11 mouse cellular contexts compared by ENCODE assay signal in the genomic region with DNA sequence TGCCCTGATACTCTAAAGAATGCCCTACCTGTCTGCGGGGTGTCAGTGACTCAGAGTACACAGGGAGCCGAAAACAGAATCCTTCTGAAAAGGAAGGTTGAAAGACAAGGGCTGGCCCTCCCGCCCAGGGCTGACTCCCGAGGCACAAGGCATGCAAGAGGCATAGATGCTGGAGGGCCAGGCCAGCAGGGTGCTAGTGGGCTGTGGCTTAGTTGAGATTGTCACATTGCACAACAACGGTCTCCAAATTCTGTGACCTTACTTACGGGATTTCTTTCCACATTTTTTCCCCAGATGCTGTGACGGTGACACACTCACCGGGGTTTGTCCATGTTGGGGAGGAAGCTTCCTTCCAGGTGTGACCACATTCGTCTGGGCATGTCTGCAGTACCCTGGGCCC. TPM values are rescaled to one million over a fixed set of nuclear protein-coding genes. Genes with fewer than 3 reads are reported as not detected.
DNase-seq lines count a peak whose midpoint lies in the region; ATAC-seq and TF ChIP-seq lines count a peak whose summit lies in the region.
"Had no signal": no experiment of that assay in that cellular context is flagged by ENCODE, and none has a peak within 500 bp of the region (broad histone marks: within the 10 kb centered on the region; RNA-seq: fewer than 3 reads in every experiment).

No protein-coding gene starts in this region.

- ATAC-seq in hindbrain, embryonic 11.5 days (ENCODE audit: low FRiP score): no peak
- ATAC-seq in midbrain, embryonic 12.5 days (ENCODE audit: low FRiP score, low read depth): no peak
- no peak for ATAC-seq in midbrain, embryonic 15.5 days (replicated peaks)
- no peak for ATAC-seq in stomach, embryonic 14.5 days (ENCODE audit: insufficient number of reproducible peaks, insufficient read depth, low FRiP score, low read depth)
- ATAC-seq in forebrain, postnatal 0 days: no peak
- ATAC-seq: activated CD4-positive, CD25-positive, alpha-beta regulatory T cell, adult 4 months had no signal

- WGBS in hindbrain, embryonic 10.5 days: 40% methylated on average over 9 of the region's 9 CpGs
- 43% methylated on average over 9 of the region's 9 CpGs for WGBS in hindbrain, embryonic 11.5 days
- 42% methylated on average over 9 of the region's 9 CpGs for WGBS in midbrain, embryonic 12.5 days
- WGBS in midbrain, embryonic 15.5 days: 52% methylated on average over 9 of the region's 9 CpGs
- WGBS in stomach, embryonic 14.5 days: 69% methylated on average over 9 of the region's 9 CpGs
- WGBS in forebrain, postnatal 0 days: 60% methylated on average over 9 of the region's 9 CpGs

- no peak overlapping the region for H3K4me3 ChIP-seq in hindbrain, embryonic 10.5 days
- no peak overlapping the region for H3K4me3 ChIP-seq in hindbrain, embryonic 11.5 days (ENCODE audit: low read depth, low read length)
- no peak overlapping the region for H3K4me3 ChIP-seq in midbrain, embryonic 12.5 days
- H3K4me3 ChIP-seq in midbrain, embryonic 15.5 days: no peak overlapping the region
- no peak overlapping the region for H3K4me3 ChIP-seq in stomach, embryonic 14.5 days (ENCODE audit: low read depth, low read length)
- H3K4me3 ChIP-seq in forebrain, postnatal 0 days (ENCODE audit: low read depth, low read length): no peak overlapping the region

- H3K9ac ChIP-seq in hindbrain, embryonic 11.5 days (ENCODE audit: low read depth, low read length): no peak overlapping the region
- no peak overlapping the region for H3K9ac ChIP-seq in midbrain, embryonic 12.5 days (replicated peaks)
- no peak overlapping the region for H3K9ac ChIP-seq in midbrain, embryonic 15.5 days
- no peak overlapping the region for H3K9ac ChIP-seq in stomach, embryonic 14.5 days (replicated peaks; ENCODE audit: low read depth, low read length)
- no peak overlapping the region for H3K9ac ChIP-seq in forebrain, postnatal 0 days

- peaks cover 22% of the 10 kb centered on the region for H3K36me3 ChIP-seq in hindbrain, embryonic 10.5 days
- no peaks in the 10 kb centered on the region for H3K36me3 ChIP-seq in hindbrain, embryonic 11.5 days (ENCODE audit: control insufficient read depth, insufficient read depth, low read length)
- H3K36me3 ChIP-seq in midbrain, embryonic 12.5 days: no peaks in the 10 kb centered on the region
- no peaks in the 10 kb centered on the region for H3K36me3 ChIP-seq in midbrain, embryonic 15.5 days (replicated peaks)
- no peaks in the 10 kb centered on the region for H3K36me3 ChIP-seq in stomach, embryonic 14.5 days (ENCODE audit: control insufficient read depth, insufficient read depth, low read length)
- H3K36me3 ChIP-seq in forebrain, postnatal 0 days (ENCODE audit: insufficient read depth): no peaks in the 10 kb centered on the region; the same call in 1 of the 2 replicates

- TF ChIP-seq CTCF in forebrain, postnatal 0 days (IDR thresholded peaks at IDR 0.05; ENCODE audit: low read depth): no peak

- H3K4me2 ChIP-seq in hindbrain, embryonic 11.5 days (replicated peaks; ENCODE audit: low read depth, low read length): no peak overlapping the region
- H3K4me2 ChIP-seq in midbrain, embryonic 12.5 days (replicated peaks): no peak overlapping the region
- no peak overlapping the region for H3K4me2 ChIP-seq in midbrain, embryonic 15.5 days
- H3K4me2 ChIP-seq in stomach, embryonic 14.5 days (replicated peaks; ENCODE audit: low read depth, low read length): no peak overlapping the region
- H3K4me2 ChIP-seq in forebrain, postnatal 0 days (ENCODE audit: low read depth): no peak overlapping the region

- DNase-seq in adrenal gland, adult (ENCODE audit: inconsistent age in 2 of 2, low spot score in 1 of 2): peak; percentile 66 to 87
- no peak for DNase-seq in adrenal gland, postnatal 25 days
- no peak for DNase-seq in hindbrain, embryonic 10.5 days (ENCODE audit: low spot score)
- no peak for DNase-seq in hindbrain, embryonic 11.5 days (ENCODE audit: low spot score)
- no peak for DNase-seq in forebrain, postnatal 0 days
- DNase-seq: thymus, adult 18-20 months had no signal

- H3K27me3 ChIP-seq in hindbrain, embryonic 10.5 days (ENCODE audit: insufficient read depth, poor library complexity, severe bottlenecking): peaks cover 17% of the 10 kb centered on the region
- H3K27me3 ChIP-seq in hindbrain, embryonic 11.5 days (ENCODE audit: control insufficient read depth, insufficient read depth, low read length): no peaks in the 10 kb centered on the region
- H3K27me3 ChIP-seq in midbrain, embryonic 12.5 days: peaks cover 8% of the 10 kb centered on the region; the same call in 1 of the 2 replicates
- H3K27me3 ChIP-seq in midbrain, embryonic 15.5 days (replicated peaks): no peaks in the 10 kb centered on the region
- no peaks in the 10 kb centered on the region for H3K27me3 ChIP-seq in stomach, embryonic 14.5 days (ENCODE audit: control insufficient read depth, insufficient read depth, low read length)
- H3K27me3 ChIP-seq in forebrain, postnatal 0 days (ENCODE audit: insufficient read depth, low read length): no peaks in the 10 kb centered on the region

- H3K9me3 ChIP-seq in hindbrain, embryonic 10.5 days: no peaks in the 10 kb centered on the region
- no peaks in the 10 kb centered on the region for H3K9me3 ChIP-seq in hindbrain, embryonic 11.5 days (ENCODE audit: control insufficient read depth, low read length)
- no peaks in the 10 kb centered on the region for H3K9me3 ChIP-seq in midbrain, embryonic 12.5 days
- H3K9me3 ChIP-seq in midbrain, embryonic 15.5 days: no peaks in the 10 kb centered on the region
- no peaks in the 10 kb centered on the region for H3K9me3 ChIP-seq in stomach, embryonic 14.5 days (ENCODE audit: control insufficient read depth, low read depth, low read length)
- H3K9me3 ChIP-seq in forebrain, postnatal 0 days (ENCODE audit: low read length): no peaks in the 10 kb centered on the region
- H3K9me3 ChIP-seq: G1E had no signal

- peaks cover 77% of the 10 kb centered on the region for H3K4me1 ChIP-seq in hindbrain, embryonic 10.5 days (replicated peaks)
- H3K4me1 ChIP-seq in hindbrain, embryonic 11.5 days (replicated peaks; ENCODE audit: control insufficient read depth, insufficient read depth, low read length): peaks cover 33% of the 10 kb centered on the region
- peaks cover 56% of the 10 kb centered on the region for H3K4me1 ChIP-seq in midbrain, embryonic 12.5 days
- H3K4me1 ChIP-seq in midbrain, embryonic 15.5 days: peaks cover 45% of the 10 kb centered on the region
- H3K4me1 ChIP-seq in stomach, embryonic 14.5 days (ENCODE audit: control insufficient read depth, insufficient read depth, low read length): peaks cover 47% of the 10 kb centered on the region
- peaks cover 14% of the 10 kb centered on the region for H3K4me1 ChIP-seq in forebrain, postnatal 0 days (ENCODE audit: insufficient read depth)

- H3K27ac ChIP-seq in hindbrain, embryonic 10.5 days: peak overlapping the region; percentile 73
- H3K27ac ChIP-seq in hindbrain, embryonic 11.5 days (ENCODE audit: low read depth, low read length): no peak overlapping the region
- 0 out of 2 replicates have a peak overlapping the region, but pooled peaks have one; percentile 10 for H3K27ac ChIP-seq in midbrain, embryonic 12.5 days (replicated peaks)
- H3K27ac ChIP-seq in midbrain, embryonic 15.5 days: no peak overlapping the region
- peak overlapping the region; percentile 44; the same call in 1 of the 2 replicates for H3K27ac ChIP-seq in stomach, embryonic 14.5 days (ENCODE audit: low read length)
- no peak overlapping the region for H3K27ac ChIP-seq in forebrain, postnatal 0 days (ENCODE audit: low read depth, low read length)

RNA-seq across cellular contexts. Expression of a gene that starts 11.7 kb away (rescaled TPM):
- 80.9 and 114 TPM in 2 replicates for total RNA-seq in adrenal gland, postnatal 25 days (2021)
- polyA plus RNA-seq in hindbrain, embryonic 10.5 days (2016; fragmentation: Nextera tagmentation; extraction: Ambion mirVana): 42.0 and 47.4 TPM in 2 replicates
- polyA plus RNA-seq in hindbrain, embryonic 11.5 days (2014; fragmentation: Nextera tagmentation; extraction: Ambion mirVana): 15.5 and 16.4 TPM in 2 replicates
- 42.4 and 47.0 TPM in 2 replicates for polyA plus RNA-seq in midbrain, embryonic 12.5 days (2016; fragmentation: Nextera tagmentation; extraction: Ambion mirVana)
- 28.4 and 31.0 TPM in 2 replicates for polyA plus RNA-seq in midbrain, embryonic 15.5 days (2015; fragmentation: Nextera tagmentation; extraction: Ambion mirVana)
- polyA plus RNA-seq in stomach, embryonic 14.5 days (2014; fragmentation: Nextera tagmentation; extraction: Ambion mirVana): 13.7 and 17.0 TPM in 2 replicates
- 16.7 and 19.3 TPM in 2 replicates for total RNA-seq in forebrain, postnatal 0 days (2014; rRNA removed)
- polyA plus RNA-seq in forebrain, postnatal 0 days (2015; fragmentation: Nextera tagmentation; extraction: Ambion mirVana): 12.1 and 14.9 TPM in 2 replicates

RNA-seq across cellular contexts. Expression of a gene that starts 36.5 kb away (rescaled TPM):
- total RNA-seq in adrenal gland, postnatal 25 days (2021): 56.2 and 73.4 TPM in 2 replicates
- polyA plus RNA-seq in hindbrain, embryonic 10.5 days (2016; fragmentation: Nextera tagmentation; extraction: Ambion mirVana): 19.0 and 21.5 TPM in 2 replicates
- polyA plus RNA-seq in hindbrain, embryonic 11.5 days (2014; fragmentation: Nextera tagmentation; extraction: Ambion mirVana): 12.2 and 12.9 TPM in 2 replicates
- 15.5 and 17.0 TPM in 2 replicates for polyA plus RNA-seq in midbrain, embryonic 12.5 days (2016; fragmentation: Nextera tagmentation; extraction: Ambion mirVana)
- polyA plus RNA-seq in midbrain, embryonic 15.5 days (2015; fragmentation: Nextera tagmentation; extraction: Ambion mirVana): 9.4 and 11.1 TPM in 2 replicates
- polyA plus RNA-seq in stomach, embryonic 14.5 days (2014; fragmentation: Nextera tagmentation; extraction: Ambion mirVana): 14.3 and 15.3 TPM in 2 replicates
- 14.5 and 14.7 TPM in 2 replicates for total RNA-seq in forebrain, postnatal 0 days (2014; rRNA removed)
- polyA plus RNA-seq in forebrain, postnatal 0 days (2015; fragmentation: Nextera tagmentation; extraction: Ambion mirVana): 4.5 and 6.1 TPM in 2 replicates

RNA-seq across cellular contexts. Expression of a gene that starts 37.6 kb away (rescaled TPM):
- total RNA-seq in adrenal gland, postnatal 25 days (2021): 20.7 and 27.4 TPM in 2 replicates
- polyA plus RNA-seq in hindbrain, embryonic 10.5 days (2016; fragmentation: Nextera tagmentation; extraction: Ambion mirVana): 38.1 and 41.5 TPM in 2 replicates
- 17.9 and 21.3 TPM in 2 replicates for polyA plus RNA-seq in hindbrain, embryonic 11.5 days (2014; fragmentation: Nextera tagmentation; extraction: Ambion mirVana)
- 27.9 and 30.9 TPM in 2 replicates for polyA plus RNA-seq in midbrain, embryonic 12.5 days (2016; fragmentation: Nextera tagmentation; extraction: Ambion mirVana)
- polyA plus RNA-seq in midbrain, embryonic 15.5 days (2015; fragmentation: Nextera tagmentation; extraction: Ambion mirVana): 24.8 and 27.9 TPM in 2 replicates
- polyA plus RNA-seq in stomach, embryonic 14.5 days (2014; fragmentation: Nextera tagmentation; extraction: Ambion mirVana): 24.3 and 25.0 TPM in 2 replicates
- 23.5 and 25.5 TPM in 2 replicates for total RNA-seq in forebrain, postnatal 0 days (2014; rRNA removed)
- polyA plus RNA-seq in forebrain, postnatal 0 days (2015; fragmentation: Nextera tagmentation; extraction: Ambion mirVana): 16.8 and 18.1 TPM in 2 replicates

RNA-seq across cellular contexts. Expression of a gene that starts 46.9 kb away (rescaled TPM):
- total RNA-seq in adrenal gland, postnatal 25 days (2021): 8.4 and 11.8 TPM in 2 replicates
- polyA plus RNA-seq in hindbrain, embryonic 10.5 days (2016; fragmentation: Nextera tagmentation; extraction: Ambion mirVana): 10.4 and 11.9 TPM in 2 replicates
- polyA plus RNA-seq in hindbrain, embryonic 11.5 days (2014; fragmentation: Nextera tagmentation; extraction: Ambion mirVana): 3.8 and 5.4 TPM in 2 replicates
- 3.7 and 4.4 TPM in 2 replicates for polyA plus RNA-seq in midbrain, embryonic 12.5 days (2016; fragmentation: Nextera tagmentation; extraction: Ambion mirVana)
- 0.84 and 1.0 TPM in 2 replicates for polyA plus RNA-seq in midbrain, embryonic 15.5 days (2015; fragmentation: Nextera tagmentation; extraction: Ambion mirVana)
- polyA plus RNA-seq in stomach, embryonic 14.5 days (2014; fragmentation: Nextera tagmentation; extraction: Ambion mirVana): 37.6 and 41.1 TPM in 2 replicates
- total RNA-seq in forebrain, postnatal 0 days (2014; rRNA removed): 2.7 and 4.0 TPM in 2 replicates
- polyA plus RNA-seq in forebrain, postnatal 0 days (2015; fragmentation: Nextera tagmentation; extraction: Ambion mirVana): 0.72 and 1.1 TPM in 2 replicates

Comparison
In these comparisons a context has a peak if more than half of its experiments do, and no peak if none do; other contexts are left out.
1. DNase-seq: peak in adrenal gland, adult (2 of 2); none in adrenal gland, postnatal 25 days (single experiment), hindbrain, embryonic 10.5 days (single experiment), hindbrain, embryonic 11.5 days (single experiment) and forebrain, postnatal 0 days (single experiment).
2. H3K27ac ChIP-seq: peak in hindbrain, embryonic 10.5 days (single experiment), midbrain, embryonic 12.5 days (single experiment) and stomach, embryonic 14.5 days (single experiment); none in hindbrain, embryonic 11.5 days (single experiment), midbrain, embryonic 15.5 days (single experiment) and forebrain, postnatal 0 days (single experiment).